Mouse (Mus musculus) gastrocnemius, postnatal 36 days (tissue): ENCODE measurements at regions not wholly inside any gene's neighbourhood (a gene's known extent, or its start where the extent isn't known, plus 50 kb on each side); places are given as distances from the start of the nearest gene placed in this dataset.

Experiments
- DNase-seq, 2 experiments: peaks; one replicate each; pipeline ENCODE4 v3.0.0; 2022
- intact Hi-C: fragments of 180-260 bp; cut with DNase I; formaldehyde crosslinking; loops from one replicate; pipeline ENCODE4 v1.15.1; 2025

DNA sequence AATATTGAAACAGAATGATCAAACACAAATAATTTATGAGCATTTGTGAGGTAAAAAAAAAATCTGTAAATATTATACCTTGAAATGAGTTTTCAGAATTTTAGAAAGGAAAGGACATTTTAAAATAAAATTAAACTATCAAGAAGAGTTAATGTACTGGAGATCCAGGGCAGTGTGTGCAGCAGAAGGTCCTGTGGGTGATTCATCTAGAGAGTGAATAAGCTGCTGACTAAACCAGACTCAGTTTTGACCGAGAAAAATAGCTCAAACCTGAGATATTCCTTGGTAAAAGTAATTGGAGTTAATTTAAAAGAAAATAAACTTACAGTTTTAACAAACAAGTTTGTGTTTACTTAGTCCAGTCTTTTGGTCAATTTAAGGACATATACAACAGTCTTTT is 1118.6 kb upstream of the Celf2 start:
- no peak for DNase-seq
- intact Hi-C loops = no loop called here

GRCm38 (mm10) chr2:8628485-8629208 is 1119.3 kb upstream of the Celf2 start:
- no peak for DNase-seq
- intact Hi-C loops = no loop called here

- intact Hi-C loops = no loop called here
- no peak for DNase-seq
Measured at GRCm38 (mm10) chr2:8638082-8638481, 1128.7 kb upstream of the Celf2 start.

- no peak for DNase-seq
- intact Hi-C loops = no loop called here
Measured at GRCm38 (mm10) chr2:8639282-8639681, 1129.9 kb upstream of the Celf2 start.

DNA sequence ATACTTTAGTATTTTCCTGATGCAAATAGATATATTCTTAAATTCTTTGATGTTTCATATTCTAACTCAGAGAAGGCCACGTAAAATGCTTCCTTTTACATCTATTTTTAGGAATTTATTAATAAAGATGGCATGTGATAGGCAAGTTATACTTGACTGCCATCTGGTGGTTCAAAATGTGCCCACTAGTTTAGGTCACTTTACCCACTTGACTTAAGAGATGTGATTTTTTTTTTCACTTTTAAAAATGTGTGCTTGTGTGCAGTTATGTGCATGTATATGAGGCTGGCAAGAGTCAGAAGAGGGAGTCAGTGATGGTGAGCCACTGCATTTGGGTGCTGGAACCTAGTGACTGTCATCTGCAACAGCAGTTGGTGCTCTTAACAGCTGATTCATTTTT is 1136.1 kb upstream of the Celf2 start:
- DNase-seq = no peak
- intact Hi-C loops = no loop called here

GRCm38 (mm10) chr2:8660544-8660943 is 1151.2 kb upstream of the Celf2 start:
- DNase-seq = no peak
- intact Hi-C loops = no loop called here

DNA sequence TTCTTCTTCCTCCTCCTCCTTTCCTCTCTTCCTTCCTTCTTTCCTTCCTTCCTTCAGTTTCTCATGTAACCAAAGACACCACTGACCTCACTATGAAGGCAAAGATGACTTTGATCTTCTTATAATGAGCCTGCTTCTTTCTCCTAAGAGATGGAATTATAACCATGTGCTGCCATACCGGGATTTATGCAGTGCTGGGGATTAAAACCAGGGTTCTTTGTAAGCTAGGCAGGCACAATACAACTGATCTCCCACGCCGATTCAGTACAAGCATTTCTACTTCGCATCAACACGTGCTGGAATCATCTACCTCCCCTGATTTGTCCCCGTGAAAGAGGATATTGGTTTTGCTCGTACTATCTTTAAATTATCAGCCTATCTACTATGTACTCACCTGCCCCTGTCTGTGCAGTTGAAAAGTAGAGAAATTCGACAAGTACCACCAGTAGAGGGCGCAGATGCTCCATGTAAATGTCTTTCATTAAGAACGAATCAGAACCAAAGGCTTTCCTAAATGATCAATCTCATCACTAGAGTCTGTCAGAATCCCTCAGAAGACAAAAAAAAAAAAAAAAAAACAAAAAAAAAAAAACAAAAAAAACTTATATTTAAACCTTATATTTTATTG is 1164.5 kb upstream of the Celf2 start:
- intact Hi-C loops = loop anchor here (10.0 kb wide), 1 partner anchor 1211 kb away; the partner anchor contains the start of genes 4930412O13Rik and 9230102O04Rik
- no peak for DNase-seq

- intact Hi-C loops = loop anchor here (10.0 kb wide), 1 partner anchor 1209 kb away; the partner anchor contains the start of genes 4930412O13Rik and 9230102O04Rik
- no peak for DNase-seq
Measured at GRCm38 (mm10) chr2:8675537-8675936, 1166.2 kb upstream of the Celf2 start.

- intact Hi-C loops = loop anchor here (10.0 kb wide), 1 partner anchor 1208 kb away; the partner anchor contains the start of genes 4930412O13Rik and 9230102O04Rik
Measured at GRCm38 (mm10) chr2:8676546-8676945, 1167.2 kb upstream of the Celf2 start.

GRCm38 (mm10) chr2:8690846-8691643 is 1181.7 kb upstream of the Celf2 start:
- intact Hi-C loops = no loop called here
- DNase-seq = no peak

More at GRCm38 (mm10) chr2:8676546-8676945, 1167.2 kb upstream of the Celf2 start:
- no peak for DNase-seq

- intact Hi-C loops = no loop called here
- no peak for DNase-seq
Measured at GRCm38 (mm10) chr2:8729306-8729705, 1151.7 kb upstream of the 4930412O13Rik start.

- intact Hi-C loops = no loop called here
- no peak for DNase-seq
Measured at GRCm38 (mm10) chr2:8754142-8754541, 1126.9 kb upstream of the 4930412O13Rik start.

GRCm38 (mm10) chr2:8756546-8756945 is 1124.5 kb upstream of the 4930412O13Rik start:
- DNase-seq = no peak
- intact Hi-C loops = no loop called here

DNA sequence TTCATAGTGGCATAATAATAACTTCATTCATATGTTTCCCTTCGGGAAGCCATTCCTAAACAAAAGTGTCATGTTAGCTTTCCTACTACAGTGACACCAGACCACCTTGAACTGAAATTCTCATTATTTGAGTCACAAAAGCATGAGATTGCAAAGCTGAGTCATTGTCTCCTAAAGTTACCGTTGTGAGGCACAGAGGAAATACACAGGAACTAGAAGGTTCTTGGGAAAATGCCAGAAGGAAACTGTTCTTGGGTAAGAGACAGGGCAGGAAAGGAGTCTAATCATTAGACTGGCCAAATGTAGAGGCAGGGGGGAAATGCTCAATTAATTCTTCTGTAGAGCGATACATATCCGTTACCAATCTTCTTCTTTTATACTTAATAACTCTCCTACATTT is 1110.4 kb upstream of the 4930412O13Rik start:
- intact Hi-C loops = no loop called here
- no peak for DNase-seq

DNA sequence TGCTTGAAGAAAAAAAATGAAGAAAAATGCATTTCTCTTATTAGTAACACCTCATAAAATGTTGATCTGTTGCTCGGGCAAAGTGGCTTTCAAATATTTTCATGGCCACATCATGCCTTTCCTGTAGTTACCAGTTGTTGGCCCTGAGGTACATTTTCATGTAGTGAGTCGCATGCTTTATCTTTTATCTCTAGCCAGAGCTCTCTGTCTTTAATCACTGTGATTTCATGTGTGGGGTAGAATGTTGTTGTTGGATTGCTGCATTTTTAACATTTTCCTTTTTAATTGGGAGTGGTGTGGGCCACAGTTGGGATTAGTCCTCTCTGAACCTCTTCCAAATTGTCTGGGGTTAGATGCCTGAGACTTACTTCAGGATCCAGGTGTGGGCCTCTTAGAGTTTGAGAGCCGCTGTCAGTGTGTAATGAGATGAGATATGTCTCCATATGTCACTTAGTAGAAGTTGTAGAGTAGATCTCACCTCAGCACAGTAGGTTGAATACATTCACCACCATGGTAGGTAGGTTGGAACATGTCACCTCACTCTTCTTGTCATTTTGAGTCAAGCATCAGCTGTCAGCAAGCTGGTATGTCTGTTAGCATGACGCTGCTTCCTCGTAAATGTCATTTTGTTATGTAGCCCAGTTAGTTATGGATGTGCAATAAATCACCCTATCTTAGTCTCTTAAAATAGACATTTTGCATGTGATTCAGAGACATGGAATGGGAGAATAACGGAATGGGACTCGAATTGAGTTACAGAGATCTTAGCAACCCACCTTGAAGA is 1099.7 kb upstream of the 4930412O13Rik start:
- DNase-seq = no peak
- intact Hi-C loops = no loop called here

DNA sequence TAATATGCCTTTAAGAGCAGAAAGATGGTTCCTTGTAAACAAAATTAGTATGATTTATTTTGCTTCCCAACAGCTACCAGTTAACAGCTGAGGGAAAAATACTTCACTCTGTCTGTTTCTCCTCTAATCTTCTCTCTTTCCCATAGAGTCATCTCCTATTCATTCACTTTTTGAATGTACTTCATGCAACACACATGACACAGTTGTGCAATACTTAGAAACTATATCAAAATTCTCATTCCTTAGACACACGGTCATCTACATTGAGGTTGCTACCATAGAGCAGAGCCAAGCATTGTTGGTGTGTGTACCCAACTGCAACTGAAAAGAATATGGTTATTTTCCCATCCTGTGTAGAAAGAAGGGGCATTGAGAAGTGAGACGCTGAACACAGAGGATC is 1098.8 kb upstream of the 4930412O13Rik start:
- no peak for DNase-seq
- intact Hi-C loops = no loop called here

DNA sequence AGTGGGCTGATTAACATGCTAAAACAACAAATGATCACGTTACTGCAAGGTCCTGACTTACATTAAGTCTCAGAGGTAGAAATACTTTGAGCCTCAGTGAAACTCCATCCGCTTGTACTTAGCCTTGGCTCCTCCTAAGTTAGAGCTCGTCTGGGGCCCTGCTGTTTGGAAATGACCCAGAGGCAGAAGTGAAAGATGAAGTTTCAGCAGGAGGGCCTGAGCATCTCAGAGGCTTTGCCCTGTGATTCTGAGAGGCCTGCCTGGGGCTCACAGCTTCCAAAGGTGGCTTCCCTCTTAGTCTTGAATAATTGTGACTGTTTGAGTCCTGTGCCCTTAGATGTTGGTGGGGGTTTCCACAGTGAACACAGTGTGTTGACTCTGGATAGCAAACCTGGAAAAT is 1079.0 kb upstream of the 4930412O13Rik start:
- intact Hi-C loops = no loop called here

DNA sequence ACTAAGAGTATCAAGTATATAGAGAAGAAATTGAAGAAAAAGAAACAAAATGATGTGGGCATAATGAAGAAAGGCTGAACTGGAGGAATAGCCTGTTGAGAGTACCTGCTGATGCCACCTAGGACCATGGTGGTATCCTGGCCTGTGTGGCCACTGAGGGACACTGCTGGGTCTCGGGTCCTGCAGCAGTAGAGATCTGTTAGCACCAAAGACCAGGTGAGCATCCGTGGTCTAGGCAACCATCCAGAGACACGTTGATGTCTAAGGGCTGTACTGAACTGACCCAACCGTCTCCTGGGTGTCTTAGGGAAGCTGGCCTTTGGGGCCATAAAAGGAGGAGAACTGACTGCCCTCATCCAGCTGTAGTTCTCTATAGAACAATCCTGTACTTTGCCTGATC is 1071.4 kb upstream of the 4930412O13Rik start:
- intact Hi-C loops = no loop called here
- no peak for DNase-seq

More for the DNA sequence above, 1079.0 kb upstream of the 4930412O13Rik start:
- DNase-seq = no peak

DNA sequence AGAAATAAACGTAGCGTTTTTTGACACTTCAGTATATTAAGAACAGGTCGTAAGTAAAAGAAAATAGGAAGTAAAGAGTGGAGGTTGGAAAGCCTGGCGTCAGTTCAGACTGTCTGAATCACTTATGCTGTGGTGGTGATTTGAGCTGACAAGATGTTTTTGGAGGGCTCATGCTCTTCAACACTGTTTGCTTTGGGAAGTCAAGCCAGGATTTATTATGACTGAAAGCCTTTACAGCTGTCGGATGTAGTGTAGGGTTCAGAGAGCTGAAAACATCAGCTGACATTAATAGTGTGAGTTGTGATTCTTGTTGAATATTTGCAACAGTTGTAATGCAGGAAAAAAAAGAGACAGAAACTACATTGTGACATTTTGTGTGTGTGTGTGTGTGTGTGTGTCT is 1062.9 kb upstream of the 4930412O13Rik start:
- no peak for DNase-seq

GRCm38 (mm10) chr2:8825406-8825805 is 1055.6 kb upstream of the 4930412O13Rik start:
- DNase-seq = no peak
- intact Hi-C loops = no loop called here

More for the DNA sequence above, 1062.9 kb upstream of the 4930412O13Rik start:
- intact Hi-C loops = no loop called here
